Comparison of ENCODE assay signal across 29 mouse cellular contexts in the genomic region with DNA sequence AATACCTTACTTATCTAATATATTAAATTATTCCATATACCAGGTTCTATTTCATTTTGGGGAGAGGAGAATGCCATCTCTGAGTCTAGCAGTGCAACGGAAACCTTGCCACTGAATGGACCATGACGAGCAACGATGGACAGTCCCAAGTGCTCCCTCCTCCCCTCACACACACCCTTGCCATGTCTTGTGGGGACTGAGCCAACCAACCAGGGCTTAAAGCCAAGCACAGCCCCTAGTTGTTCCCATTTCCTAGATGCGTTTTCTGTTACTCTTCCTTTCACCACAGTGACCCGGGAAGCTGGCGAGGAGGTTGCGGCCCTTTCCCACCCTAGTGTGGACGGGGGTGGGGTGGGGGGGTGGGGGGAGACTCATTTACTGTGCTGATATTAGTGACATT.
"Had no signal": no experiment of that assay in that cellular context is flagged by ENCODE, and none has a peak within 500 bp of the region (broad histone marks: within the 10 kb centered on the region; RNA-seq: fewer than 3 reads in every experiment).

No protein-coding gene starts in this region.

- H3K4me3 ChIP-seq: heart, embryonic 12.5 days; heart, embryonic 13.5 days; heart, embryonic 15.5 days; hindbrain, embryonic 10.5 days; hindbrain, embryonic 12.5 days; hindbrain, embryonic 13.5 days; hindbrain, embryonic 15.5 days; intestine, embryonic 15.5 days; kidney, embryonic 15.5 days; layer of hippocampus, adult 2 months; left cerebral cortex, adult 2 months had no signal

- H3K27me3 ChIP-seq: heart, embryonic 12.5 days; heart, embryonic 13.5 days; heart, embryonic 15.5 days; hindbrain, embryonic 12.5 days; hindbrain, embryonic 13.5 days; hindbrain, embryonic 15.5 days; intestine, embryonic 15.5 days; kidney, embryonic 15.5 days had no signal

- H3K4me1 ChIP-seq: heart, embryonic 15.5 days; hindbrain, embryonic 10.5 days; hindbrain, embryonic 12.5 days; hindbrain, embryonic 13.5 days; intestine, embryonic 15.5 days had no signal

- H3K27ac ChIP-seq: heart, embryonic 13.5 days; heart, embryonic 15.5 days; hindbrain, embryonic 10.5 days; hindbrain, embryonic 12.5 days; hindbrain, embryonic 13.5 days; hindbrain, embryonic 14.5 days; hindbrain, embryonic 15.5 days; hindbrain, postnatal 0 days; intestine, embryonic 15.5 days; kidney, embryonic 15.5 days; kidney, postnatal 0 days; layer of hippocampus, adult 2 months; left cerebral cortex, adult 2 months had no signal

- DNase-seq: heart, postnatal 14 days; heart, postnatal 36 days; heart, postnatal 4 days; kidney, adult 11 months; kidney, adult 18-20 months; kidney, adult 2 months; kidney, adult 8-10 months; kidney, adult 9 months; kidney, postnatal 10 days; kidney, postnatal 14 days; kidney, postnatal 25 days; kidney, postnatal 36 days; kidney, postnatal 4 days; layer of hippocampus, adult 9-11 months; layer of hippocampus, postnatal 36 days had no signal
